Mouse (Mus musculus): Measurements from ENCODE around the gene Capzb. TPM values are rescaled to one million over a fixed set of nuclear protein-coding genes. Genes with fewer than 3 reads are reported as not detected.

The Capzb gene
- polyA plus RNA-seq, 1 experiment from 2014 or later: 293 TPM

- H3K36me3 ChIP-seq (ENCODE audit: control insufficient read depth, insufficient read depth, low read length): no peaks in the 10 kb centered on the region
- H3K9me3 ChIP-seq (ENCODE audit: control insufficient read depth, low read length): no peaks in the 10 kb centered on the region
- H3K4me1 ChIP-seq (ENCODE audit: control insufficient read depth, insufficient read depth, low read length): no peaks in the 10 kb centered on the region
- WGBS: 75% methylated on average over 14 of the region's 14 CpGs
- H3K27me3 ChIP-seq (replicated peaks; ENCODE audit: control insufficient read depth, insufficient read depth, low read length): no peaks in the 10 kb centered on the region
- H3K4me2 ChIP-seq (ENCODE audit: low read depth, low read length): no peak overlapping the region
- no peak overlapping the region for H3K27ac ChIP-seq (replicated peaks; ENCODE audit: low read depth, low read length)
- ATAC-seq (ENCODE audit: low read depth): no peak
- no peak for DNase-seq (ENCODE audit: low spot score)
- H3K9ac ChIP-seq (ENCODE audit: low read depth, low read length): no peak overlapping the region
- no peak overlapping the region for H3K4me3 ChIP-seq (ENCODE audit: low read depth, low read length)
Observed at GRCm38 (mm10) chr4:139158350-139158749, 34.3 kb upstream of the Capzb start.

GRCm38 (mm10) chr4:139161076-139161475, 31.6 kb upstream of the Capzb start:
- no peak for DNase-seq (ENCODE audit: low spot score)
- no peak overlapping the region for H3K4me3 ChIP-seq (ENCODE audit: low read depth, low read length)
- no peak overlapping the region for H3K9ac ChIP-seq (ENCODE audit: low read depth, low read length)
- no peak overlapping the region for H3K4me2 ChIP-seq (ENCODE audit: low read depth, low read length)
- no peak for ATAC-seq (ENCODE audit: low read depth)
- H3K4me1 ChIP-seq (ENCODE audit: control insufficient read depth, insufficient read depth, low read length): no peaks in the 10 kb centered on the region
- no peaks in the 10 kb centered on the region for H3K9me3 ChIP-seq (ENCODE audit: control insufficient read depth, low read length)
- no peaks in the 10 kb centered on the region for H3K27me3 ChIP-seq (replicated peaks; ENCODE audit: control insufficient read depth, insufficient read depth, low read length)
- no peak overlapping the region for H3K27ac ChIP-seq (replicated peaks; ENCODE audit: low read depth, low read length)
- no peaks in the 10 kb centered on the region for H3K36me3 ChIP-seq (ENCODE audit: control insufficient read depth, insufficient read depth, low read length)
- WGBS: 66% methylated on average over 2 of the region's 2 CpGs

GRCm38 (mm10) chr4:139164082-139164481, 28.6 kb upstream of the Capzb start:
- Histone ChIP-seq H3K36me3 (ENCODE audit: control insufficient read depth, insufficient read depth, low read length) (no peaks in the 10 kb centered on the region), H3K4me1 (ENCODE audit: control insufficient read depth, insufficient read depth, low read length) (no peaks in the 10 kb centered on the region), H3K27ac (replicated peaks; ENCODE audit: low read depth, low read length) (no peak overlapping the region), H3K9me3 (ENCODE audit: control insufficient read depth, low read length) (no peaks in the 10 kb centered on the region), H3K4me2 (ENCODE audit: low read depth, low read length) (no peak overlapping the region), H3K4me3 (ENCODE audit: low read depth, low read length) (no peak overlapping the region), H3K9ac (ENCODE audit: low read depth, low read length) (no peak overlapping the region), H3K27me3 (replicated peaks; ENCODE audit: control insufficient read depth, insufficient read depth, low read length) (no peaks in the 10 kb centered on the region)
- ATAC-seq (ENCODE audit: low read depth) (no peak), DNase-seq (ENCODE audit: low spot score) (no peak)
- 76% methylated on average over 5 of the region's 6 CpGs for WGBS

- 81% methylated on average over 8 of the region's 8 CpGs for WGBS
- Histone ChIP-seq H3K9me3 (ENCODE audit: control insufficient read depth, low read length) (no peaks in the 10 kb centered on the region), H3K4me1 (ENCODE audit: control insufficient read depth, insufficient read depth, low read length) (peaks cover 5% of the 10 kb centered on the region; the same call in 1 of the 2 replicates), H3K4me3 (ENCODE audit: low read depth, low read length) (no peak overlapping the region), H3K9ac (ENCODE audit: low read depth, low read length) (no peak overlapping the region), H3K36me3 (ENCODE audit: control insufficient read depth, insufficient read depth, low read length) (no peaks in the 10 kb centered on the region), H3K27me3 (replicated peaks; ENCODE audit: control insufficient read depth, insufficient read depth, low read length) (no peaks in the 10 kb centered on the region), H3K4me2 (ENCODE audit: low read depth, low read length) (no peak overlapping the region), H3K27ac (replicated peaks; ENCODE audit: low read depth, low read length) (no peak overlapping the region)
- no peak for ATAC-seq (ENCODE audit: low read depth)
- DNase-seq (ENCODE audit: low spot score): no peak
Observed at GRCm38 (mm10) chr4:139165259-139165658, 27.4 kb upstream of the Capzb start.

- WGBS: 79% methylated on average over 8 of the region's 8 CpGs
- H3K27ac ChIP-seq (replicated peaks; ENCODE audit: low read depth, low read length): no peak overlapping the region
- no peak for ATAC-seq (ENCODE audit: low read depth)
- H3K4me1 ChIP-seq (ENCODE audit: control insufficient read depth, insufficient read depth, low read length): peaks cover 9% of the 10 kb centered on the region; the same call in 1 of the 2 replicates
- no peaks in the 10 kb centered on the region for H3K27me3 ChIP-seq (replicated peaks; ENCODE audit: control insufficient read depth, insufficient read depth, low read length)
- no peaks in the 10 kb centered on the region for H3K9me3 ChIP-seq (ENCODE audit: control insufficient read depth, low read length)
- H3K9ac ChIP-seq (ENCODE audit: low read depth, low read length): no peak overlapping the region
- H3K36me3 ChIP-seq (ENCODE audit: control insufficient read depth, insufficient read depth, low read length): no peaks in the 10 kb centered on the region
- no peak overlapping the region for H3K4me3 ChIP-seq (ENCODE audit: low read depth, low read length)
- H3K4me2 ChIP-seq (ENCODE audit: low read depth, low read length): no peak overlapping the region
- DNase-seq (ENCODE audit: low spot score): no peak
Observed at GRCm38 (mm10) chr4:139166244-139166643, 26.5 kb upstream of the Capzb start.

GRCm38 (mm10) chr4:139167107-139167506, 25.6 kb upstream of the Capzb start:
- H3K27ac ChIP-seq (replicated peaks; ENCODE audit: low read depth, low read length): no peak overlapping the region
- DNase-seq (ENCODE audit: low spot score) (peak; percentile 12), ATAC-seq (ENCODE audit: low read depth) (no peak)
- no peak overlapping the region for H3K4me3 ChIP-seq (ENCODE audit: low read depth, low read length)
- H3K27me3 ChIP-seq (replicated peaks; ENCODE audit: control insufficient read depth, insufficient read depth, low read length): no peaks in the 10 kb centered on the region
- peaks cover 9% of the 10 kb centered on the region; the same call in 1 of the 2 replicates for H3K4me1 ChIP-seq (ENCODE audit: control insufficient read depth, insufficient read depth, low read length)
- H3K4me2 ChIP-seq (ENCODE audit: low read depth, low read length): no peak overlapping the region
- WGBS: 72% methylated on average over 7 of the region's 8 CpGs
- H3K36me3 ChIP-seq (ENCODE audit: control insufficient read depth, insufficient read depth, low read length): no peaks in the 10 kb centered on the region
- no peak overlapping the region for H3K9ac ChIP-seq (ENCODE audit: low read depth, low read length)
- H3K9me3 ChIP-seq (ENCODE audit: control insufficient read depth, low read length): no peaks in the 10 kb centered on the region

- no peak overlapping the region for H3K27ac ChIP-seq (replicated peaks; ENCODE audit: low read depth, low read length)
- no peak overlapping the region for H3K4me3 ChIP-seq (ENCODE audit: low read depth, low read length)
- ATAC-seq (ENCODE audit: low read depth) (no peak), DNase-seq (ENCODE audit: low spot score) (peak; percentile 22)
- 58% methylated on average over 15 of the region's 15 CpGs for WGBS
- H3K9me3 ChIP-seq (ENCODE audit: control insufficient read depth, low read length): no peaks in the 10 kb centered on the region
- H3K4me1 ChIP-seq (ENCODE audit: control insufficient read depth, insufficient read depth, low read length): peaks cover 9% of the 10 kb centered on the region; the same call in 1 of the 2 replicates
- H3K27me3 ChIP-seq (replicated peaks; ENCODE audit: control insufficient read depth, insufficient read depth, low read length): no peaks in the 10 kb centered on the region
- no peak overlapping the region for H3K4me2 ChIP-seq (ENCODE audit: low read depth, low read length)
- H3K36me3 ChIP-seq (ENCODE audit: control insufficient read depth, insufficient read depth, low read length): no peaks in the 10 kb centered on the region
- no peak overlapping the region for H3K9ac ChIP-seq (ENCODE audit: low read depth, low read length)
Observed at GRCm38 (mm10) chr4:139168985-139169747, 23.5 kb upstream of the Capzb start.

GRCm38 (mm10) chr4:139169748-139170279, 22.9 kb upstream of the Capzb start:
- H3K4me1 ChIP-seq (ENCODE audit: control insufficient read depth, insufficient read depth, low read length): peaks cover 12% of the 10 kb centered on the region; the same call in 1 of the 2 replicates
- no peaks in the 10 kb centered on the region for H3K36me3 ChIP-seq (ENCODE audit: control insufficient read depth, insufficient read depth, low read length)
- ATAC-seq (ENCODE audit: low read depth) (no peak), DNase-seq (ENCODE audit: low spot score) (no peak)
- H3K27me3 ChIP-seq (replicated peaks; ENCODE audit: control insufficient read depth, insufficient read depth, low read length): no peaks in the 10 kb centered on the region
- no peaks in the 10 kb centered on the region for H3K9me3 ChIP-seq (ENCODE audit: control insufficient read depth, low read length)
- H3K9ac ChIP-seq (ENCODE audit: low read depth, low read length): no peak overlapping the region
- WGBS: 60% methylated on average over 12 of the region's 12 CpGs
- 0 out of 2 replicates have a peak overlapping the region, but pooled peaks have one; percentile 6 for H3K27ac ChIP-seq (replicated peaks; ENCODE audit: low read depth, low read length)
- no peak overlapping the region for H3K4me3 ChIP-seq (ENCODE audit: low read depth, low read length)
- H3K4me2 ChIP-seq (ENCODE audit: low read depth, low read length): no peak overlapping the region
